Mouse (Mus musculus) cerebellum, adult 9-10 months (tissue): ENCODE results near the gene Cpne1.
"Not testable (repeated sequence)": the region's sequence is repeated elsewhere in the genome, so short reads cannot be mapped to it uniquely, and the experiment has no call there.

ENCODE experiments used
- DNase-seq: peaks from one replicate; pipeline ENCODE4 v3.0.0; 2022

Cpne1 gene

DNA sequence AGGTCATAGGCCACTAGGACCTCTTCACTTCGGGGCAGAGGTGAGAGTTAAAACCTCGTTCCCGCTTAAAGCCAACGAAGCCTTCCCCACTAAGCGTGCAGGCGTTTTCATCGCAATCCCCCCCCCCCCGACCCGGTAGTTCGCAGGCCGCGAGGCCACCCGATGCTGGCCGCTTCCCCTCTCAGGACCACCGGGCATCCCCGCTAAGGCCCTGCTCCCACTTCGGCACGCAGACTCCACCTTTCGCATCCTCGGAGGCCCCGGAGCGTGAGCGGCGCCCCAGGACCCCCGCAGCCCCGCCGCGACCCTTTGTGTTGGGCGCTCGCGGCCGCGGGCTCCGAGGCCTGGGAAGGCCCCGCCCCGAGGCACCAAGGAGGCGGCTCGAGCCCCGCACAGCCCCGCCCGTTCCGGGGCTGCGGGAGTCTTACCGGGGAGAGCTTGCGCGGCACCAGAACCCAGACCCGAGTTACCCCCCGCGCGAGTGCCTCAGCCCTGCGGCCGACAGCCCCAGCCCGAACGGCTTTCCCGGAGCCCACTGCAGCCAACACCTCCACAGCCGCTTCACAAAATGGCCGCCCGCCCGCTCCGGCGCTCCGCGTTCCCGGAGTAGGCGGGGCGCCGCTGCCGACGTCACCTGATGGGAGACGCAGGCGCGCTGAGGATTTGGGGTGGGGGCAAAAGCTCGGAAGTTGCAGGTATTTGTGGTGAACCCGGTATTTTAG is at the start of gene Cpne1, which contains the start of gene Rbm12:
Cpne1 (minus strand) TSS at position 608 of the 722 bp plus-strand sequence.
Rbm12 (minus strand) TSS at position 621 of the 722 bp plus-strand sequence.
- peak; percentile 88 for DNase-seq

DNA sequence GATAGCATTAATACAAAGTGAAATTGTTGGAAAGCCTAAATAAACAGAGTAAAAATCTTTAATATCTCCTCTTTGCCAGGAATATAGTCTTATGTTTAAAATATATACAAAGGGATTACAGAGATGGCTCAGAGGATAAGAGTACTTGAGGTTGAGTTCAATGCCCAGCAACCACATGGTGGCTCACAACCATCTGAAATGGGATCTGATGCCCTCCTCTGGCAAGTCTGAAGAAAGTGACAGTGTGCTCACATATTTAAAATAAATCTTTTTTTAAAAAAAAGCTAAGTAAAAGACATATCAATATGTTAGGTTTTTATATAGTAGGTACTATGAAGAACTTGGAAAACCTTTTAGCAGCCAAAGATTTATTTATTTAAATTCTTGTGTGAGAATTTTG is 39.8 kb upstream of the Cpne1 start:
- DNase-seq, result no peak

DNA sequence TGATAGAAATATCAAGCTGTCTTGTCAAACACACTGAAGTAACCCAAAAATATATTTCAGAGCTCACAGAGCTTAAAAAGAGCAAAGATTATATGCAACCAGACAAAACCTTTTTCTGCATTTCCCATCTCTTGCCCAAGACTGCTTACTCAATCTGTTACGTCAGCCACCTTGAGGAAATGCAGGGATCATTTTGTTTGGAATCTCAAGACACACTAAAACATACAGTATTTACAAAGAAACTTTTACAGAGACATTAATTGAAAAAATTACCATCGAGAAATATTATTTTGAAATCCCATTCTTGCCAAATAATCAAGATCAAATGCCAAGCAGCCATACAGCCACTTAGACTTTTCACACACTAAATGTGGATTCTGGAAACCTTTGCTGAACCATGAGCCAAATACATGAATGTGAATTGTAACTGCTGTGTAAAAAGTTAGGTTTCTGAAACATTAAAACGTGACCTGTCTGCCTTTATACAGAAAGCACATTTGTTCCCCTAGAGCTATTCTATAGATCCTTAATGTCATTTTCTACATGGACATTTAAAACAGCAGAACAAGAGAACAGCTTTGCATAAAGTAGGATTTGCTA is 35.7 kb upstream of the Cpne1 start:
- DNase-seq, result no peak

GRCm38 (mm10) chr2:156146272-156146989 is 34.7 kb upstream of the Cpne1 start:
- DNase-seq, result no peak

DNA sequence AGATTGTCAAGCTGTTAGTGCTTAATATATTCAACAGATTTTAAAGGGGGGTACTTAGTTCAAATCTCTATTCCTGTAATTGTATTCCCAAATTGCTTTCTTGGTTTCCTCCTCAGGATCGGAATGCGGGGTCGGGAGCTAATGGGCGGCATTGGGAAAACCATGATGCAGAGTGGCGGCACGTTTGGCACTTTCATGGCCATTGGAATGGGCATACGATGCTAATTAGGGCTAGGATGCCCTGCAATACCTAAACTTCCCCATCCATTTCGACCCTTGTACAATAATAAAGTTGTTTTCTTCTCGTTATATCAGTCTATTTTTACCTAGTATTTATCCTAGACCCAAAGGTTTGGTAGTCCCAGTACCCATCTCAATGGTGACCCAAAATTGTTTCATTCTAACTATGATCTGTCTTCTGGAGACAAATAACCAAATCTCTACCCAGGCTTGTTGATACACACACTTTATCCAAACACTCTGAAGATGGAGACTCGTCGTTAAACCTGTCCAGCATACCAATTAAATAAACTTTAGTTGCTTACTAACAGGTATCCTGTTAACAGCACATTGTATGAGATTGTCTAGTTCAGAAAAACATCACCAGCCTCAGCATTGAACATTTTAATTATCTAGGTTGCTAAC is 33.8 kb upstream of the Cpne1 start:
- DNase-seq, result no peak

DNA sequence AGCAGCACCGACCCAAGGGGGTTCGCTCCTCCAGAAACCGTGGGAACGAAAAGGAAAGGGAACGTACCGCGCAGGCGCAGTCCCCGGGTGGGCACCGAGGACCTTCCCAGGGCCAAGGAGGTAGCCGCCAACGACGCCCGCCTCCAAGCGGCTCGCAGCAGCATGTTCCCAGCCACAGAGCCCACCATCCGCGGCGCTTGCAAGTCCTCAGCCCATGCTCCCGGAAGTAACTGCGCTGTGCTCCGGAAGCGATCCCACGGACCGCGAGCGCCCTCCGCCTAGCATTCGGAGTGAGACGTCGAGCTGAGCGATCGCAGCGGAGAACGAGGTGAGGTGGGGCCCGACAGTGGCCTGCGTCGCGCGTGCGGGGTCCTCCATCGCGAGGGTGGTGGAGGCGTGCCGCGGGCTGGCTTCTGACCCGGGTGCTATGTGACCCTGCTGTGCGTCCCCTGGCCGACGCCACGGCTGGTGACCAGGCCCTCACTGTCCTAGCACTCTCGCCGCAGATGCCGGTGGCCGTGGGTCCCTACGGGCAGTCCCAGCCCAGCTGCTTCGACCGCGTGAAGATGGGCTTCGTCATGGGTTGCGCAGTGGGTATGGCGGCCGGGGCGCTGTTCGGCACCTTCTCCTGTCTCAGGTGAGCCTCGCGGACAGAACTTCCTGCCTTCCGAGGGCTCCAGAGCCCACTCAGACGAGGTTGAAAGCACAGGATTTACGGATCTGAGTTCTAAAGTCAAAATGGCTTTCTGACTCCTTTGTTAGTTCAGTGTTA is 32.4 kb upstream of the Cpne1 start, which contains the start of the genes Romo1 and Nfs1:
Romo1 (plus strand) TSS at position 87 of the 772 bp plus-strand sequence.
Nfs1 (minus strand) TSS at position 234 of the 772 bp plus-strand sequence.
- DNase-seq, result peak; percentile 84

DNA sequence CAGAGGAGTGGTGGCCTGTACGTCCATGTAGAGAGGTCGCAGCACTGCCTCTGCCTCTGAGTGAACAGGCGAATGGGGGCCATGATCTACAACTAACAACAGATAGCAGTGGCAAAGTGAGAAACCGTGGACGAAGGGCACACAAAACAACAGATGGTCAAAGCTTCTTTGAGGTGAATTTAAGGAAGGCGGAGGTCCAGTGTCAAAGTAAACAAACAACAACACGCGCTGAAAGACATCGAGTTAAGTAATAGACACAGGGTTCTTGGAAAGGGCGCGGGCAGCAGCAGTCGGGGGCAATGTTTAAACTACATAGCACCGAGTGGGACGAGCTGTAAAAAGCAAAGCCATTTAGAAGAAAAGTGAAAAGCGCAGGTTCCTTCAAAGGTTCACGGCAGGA is 31.6 kb upstream of the Cpne1 start:
- DNase-seq, result peak; percentile 24

GRCm38 (mm10) chr2:156142820-156143219 is 31.1 kb upstream of the Cpne1 start:
- no peak for DNase-seq

GRCm38 (mm10) chr2:156135695-156136094 is 23.9 kb upstream of the Cpne1 start:
- DNase-seq, result no peak

GRCm38 (mm10) chr2:156134161-156134560 is 22.4 kb upstream of the Cpne1 start:
- DNase-seq, result no peak

DNA sequence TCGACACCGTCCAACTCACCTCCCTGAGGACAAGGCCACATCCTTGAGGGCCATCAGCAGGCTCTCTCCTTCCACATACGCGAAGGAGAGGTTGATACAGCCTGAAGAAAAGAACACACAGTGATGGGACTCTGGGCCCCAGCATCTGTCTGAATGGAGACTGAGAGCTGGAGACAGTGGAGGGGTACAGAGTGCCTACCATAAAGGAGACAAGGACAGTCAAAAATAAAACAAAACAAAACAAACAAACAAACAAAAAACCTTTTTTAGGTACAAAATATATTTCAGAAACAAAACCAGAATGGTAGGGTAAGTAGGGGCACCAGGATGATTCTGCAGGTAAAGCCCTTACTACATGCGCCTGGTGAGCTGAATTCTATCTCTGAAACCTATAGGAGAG is 15.2 kb upstream of the Cpne1 start, which contains the start of gene Gm28036:
Gm28036 (minus strand) TSS at position 101 of the 400 bp plus-strand sequence.
- no peak for DNase-seq

GRCm38 (mm10) chr2:156123731-156124130 is 12.0 kb upstream of the Cpne1 start:
- DNase-seq, result no peak

- no peak for DNase-seq
These were observed 7.8 kb upstream of the Cpne1 start for GRCm38 (mm10) chr2:156119566-156119965.

DNA sequence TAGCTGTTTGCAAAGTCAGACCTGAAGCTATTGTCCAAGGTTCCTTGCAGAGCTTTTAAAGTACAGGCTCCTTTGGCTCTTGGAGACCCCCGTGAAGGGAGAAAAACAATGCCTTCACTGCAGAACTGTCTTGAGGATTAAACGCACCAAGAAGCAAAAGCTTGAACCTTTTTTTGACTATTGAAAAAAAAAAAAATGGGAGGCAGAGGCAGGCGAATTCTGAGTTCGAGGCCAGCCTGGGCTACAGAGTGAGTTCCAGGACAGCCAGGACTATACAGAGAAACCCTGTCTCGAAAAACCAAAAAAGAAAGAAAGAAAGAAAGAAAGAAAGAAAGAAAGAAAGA is 287 bp upstream of the Cpne1 start:
- not testable (repeated sequence) for DNase-seq

DNA sequence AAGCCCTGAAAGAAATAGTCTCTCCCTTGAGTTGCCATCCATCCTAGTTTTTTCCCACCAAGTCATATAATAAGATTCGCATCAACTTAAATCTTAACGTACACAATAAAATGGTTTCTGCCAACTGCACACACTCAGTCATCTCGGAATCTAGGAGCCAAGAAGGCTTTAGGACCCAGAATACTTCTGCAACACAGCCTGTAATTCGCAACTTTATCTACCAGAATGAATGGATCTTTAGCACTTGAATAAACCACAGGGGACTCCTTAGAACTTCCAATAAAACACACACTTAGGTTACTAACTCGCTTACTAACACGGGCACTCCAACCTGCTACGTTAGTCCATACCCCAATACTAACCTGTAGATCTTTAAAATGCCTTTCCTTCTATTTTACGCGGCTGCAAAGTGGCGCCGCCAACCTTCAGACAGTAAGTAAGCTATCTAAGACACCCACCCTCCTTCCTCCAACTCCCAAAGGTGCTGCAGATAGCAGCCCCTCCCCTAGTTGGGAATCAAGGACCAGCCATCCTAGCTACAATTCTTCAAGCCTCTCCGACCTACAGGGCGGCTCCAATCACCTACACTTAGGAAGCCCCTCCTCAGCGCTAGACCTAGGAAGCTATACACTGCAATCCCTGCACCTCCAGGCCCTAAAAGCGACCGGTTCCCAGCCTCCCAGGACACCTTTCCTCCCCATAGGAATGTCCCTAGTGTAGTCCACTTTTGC is 973 bp downstream of the Cpne1 start:
- peak; percentile 26 for DNase-seq

DNA sequence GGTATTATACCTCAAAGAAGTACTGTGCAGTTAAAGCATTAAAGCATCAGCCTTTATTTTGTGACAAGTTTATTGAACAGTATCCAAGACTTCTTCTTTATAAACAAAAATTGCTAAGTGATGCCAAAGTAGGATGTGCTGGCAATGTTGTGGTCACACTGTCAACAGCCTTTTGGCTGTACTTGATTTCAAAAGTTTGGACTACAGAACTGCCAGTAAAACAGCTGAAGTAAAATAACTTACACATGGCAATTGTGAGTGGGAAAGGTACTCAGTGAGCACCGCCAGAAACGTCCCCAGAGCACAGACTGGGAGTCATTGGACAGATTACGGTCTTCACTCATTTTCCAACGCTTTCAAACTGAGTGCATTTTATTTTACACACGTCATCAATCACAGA is 19.8 kb downstream of the Cpne1 start:
- DNase-seq, result no peak

- no peak for DNase-seq
These were observed 22.0 kb downstream of the Cpne1 start for GRCm38 (mm10) chr2:156089799-156090198.

DNA sequence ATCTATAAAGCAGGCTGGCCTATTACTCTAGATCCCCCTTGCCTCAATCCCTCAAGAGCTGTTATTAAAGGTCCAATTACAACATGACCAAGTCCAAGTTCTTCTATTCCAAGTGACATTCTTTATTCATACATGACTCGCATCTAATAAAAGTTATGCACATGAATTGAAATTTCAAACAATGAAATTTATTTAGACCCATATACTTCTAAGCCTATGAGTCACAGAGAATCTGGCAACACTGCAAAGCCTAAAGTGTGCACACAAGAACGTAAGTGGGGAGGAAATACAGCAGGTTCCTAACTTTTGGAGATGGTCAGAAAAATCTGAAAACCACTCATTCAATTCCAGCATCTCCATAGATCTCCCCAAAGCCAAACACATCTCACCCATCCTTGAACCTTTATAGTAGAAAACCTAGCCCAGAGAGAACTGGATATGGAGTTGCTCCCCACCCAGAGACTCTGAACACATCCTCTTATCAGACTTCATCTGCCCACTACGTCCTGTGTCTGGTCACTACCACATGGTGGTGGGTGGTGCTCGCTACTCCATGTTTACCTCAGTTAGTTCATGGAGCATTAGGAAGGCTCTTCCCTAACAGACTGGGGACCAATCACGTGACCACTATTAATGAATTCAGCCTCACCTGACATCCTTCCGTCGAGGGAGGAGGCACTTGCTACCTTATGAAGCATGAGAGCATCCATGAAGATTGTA is 24.2 kb downstream of the Cpne1 start:
- no peak for DNase-seq

DNA sequence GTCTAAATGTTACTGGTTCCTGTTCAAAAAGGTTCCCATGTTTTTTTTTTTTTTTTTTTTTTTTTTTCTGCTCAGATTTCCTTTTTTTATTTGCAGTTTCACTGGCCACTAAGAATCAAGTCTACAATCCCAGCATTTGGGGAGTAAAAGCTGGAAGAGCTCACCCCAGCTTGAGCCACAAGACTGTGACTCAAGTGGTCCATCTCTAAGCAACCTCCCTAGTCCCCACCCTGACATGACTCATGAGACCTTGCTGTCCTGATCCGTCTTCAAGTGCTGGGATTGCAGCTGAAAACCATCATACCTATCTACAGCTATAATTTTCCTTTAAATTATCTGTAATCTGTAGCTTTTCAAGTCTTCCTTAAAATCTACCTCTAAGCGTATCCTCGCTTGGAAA is 27.2 kb downstream of the Cpne1 start:
- DNase-seq, result no peak

GRCm38 (mm10) chr2:156080391-156080790 is 31.4 kb downstream of the Cpne1 start:
- DNase-seq, result no peak

- DNase-seq, result peak; percentile 67
These were observed 32.1 kb downstream of the Cpne1 start for GRCm38 (mm10) chr2:156079674-156080073.
